Mouse (Mus musculus) G1E-ER4 (cell line): ENCODE data around the gene Cops7a. TPM values are rescaled to one million over a fixed set of nuclear protein-coding genes. Genes with fewer than 3 reads are reported as not detected.

Experiments
- GATA1 ChIP-seq: IDR thresholded peaks from one replicate; pipeline ENCODE4 v1.8.0; 2012; ENCODE audit warnings: low read length, inconsistent platforms
- polyA plus RNA-seq: library from polyadenylated mRNA; stranded (reverse); fragments of >175 nt; gene quantifications from 2 replicates; pipeline ENCODE4 v1.2.3, GENCODE M21; 2012

Gene Cops7a
- polyA plus RNA-seq, 1 experiment, result 93.0 TPM

DNA sequence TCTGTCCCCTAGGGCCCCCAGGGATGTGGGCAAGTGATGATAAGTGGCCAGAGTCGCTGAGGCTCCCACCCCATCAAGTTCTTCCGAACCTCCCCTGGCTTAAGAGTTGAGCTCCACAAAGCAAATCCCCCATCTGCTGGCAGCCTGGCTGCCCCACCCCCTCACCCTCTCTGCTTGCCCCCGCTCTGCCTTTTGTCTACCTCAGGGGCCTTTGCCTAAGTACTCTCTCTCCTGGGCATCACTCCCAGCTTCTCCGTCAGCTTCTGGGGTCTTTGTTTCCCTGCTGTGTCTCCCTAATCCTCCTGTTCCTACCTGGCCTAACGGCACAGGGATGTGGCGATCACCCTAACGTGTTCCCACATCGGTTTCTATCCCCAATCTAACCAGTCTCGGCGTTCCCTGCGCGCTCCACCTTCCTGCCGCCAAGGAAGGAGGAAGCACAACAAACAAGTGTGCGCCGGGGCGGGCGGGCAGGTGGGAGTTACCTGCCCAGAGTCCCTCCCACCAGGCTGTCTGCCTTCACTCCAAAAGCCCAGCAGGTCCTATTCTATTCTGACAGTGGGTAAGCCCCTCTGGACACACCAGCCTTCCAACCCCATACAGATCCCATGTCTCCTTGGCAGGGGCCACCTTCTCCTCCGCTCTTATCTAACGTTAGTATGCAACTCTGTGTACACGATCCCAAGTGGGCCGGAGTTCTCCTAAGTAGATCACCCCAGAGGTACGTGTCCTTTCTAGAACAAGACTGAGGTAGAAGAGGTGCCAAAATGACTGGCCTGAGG, 50.0 kb downstream of the Cops7a start:
- no peak for TF ChIP-seq GATA1

DNA sequence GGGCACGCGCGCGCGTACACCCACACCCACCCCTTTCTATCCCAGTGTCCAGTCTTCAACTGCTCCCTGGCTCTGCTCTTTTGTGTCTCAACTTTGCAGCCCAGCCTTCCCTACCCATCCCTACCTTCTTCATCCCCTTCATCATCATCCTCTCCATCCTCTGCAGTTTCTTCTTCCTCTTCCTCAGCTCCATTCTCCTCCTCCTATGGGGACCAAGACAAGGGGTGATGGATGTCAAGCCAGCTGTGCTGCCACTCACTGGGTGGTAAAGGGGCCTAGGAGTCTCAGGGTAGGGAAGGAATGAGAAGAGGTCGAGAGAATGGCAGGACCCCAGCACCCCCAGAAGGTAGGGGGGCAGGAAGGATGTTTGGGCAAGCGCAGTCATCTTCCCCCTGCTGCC, 50.8 kb downstream of the Cops7a start:
- TF ChIP-seq GATA1, result no peak

- no peak for TF ChIP-seq GATA1
Observed at GRCm38 (mm10) chr6:124913721-124914285, 51.5 kb downstream of the Cops7a start.

DNA sequence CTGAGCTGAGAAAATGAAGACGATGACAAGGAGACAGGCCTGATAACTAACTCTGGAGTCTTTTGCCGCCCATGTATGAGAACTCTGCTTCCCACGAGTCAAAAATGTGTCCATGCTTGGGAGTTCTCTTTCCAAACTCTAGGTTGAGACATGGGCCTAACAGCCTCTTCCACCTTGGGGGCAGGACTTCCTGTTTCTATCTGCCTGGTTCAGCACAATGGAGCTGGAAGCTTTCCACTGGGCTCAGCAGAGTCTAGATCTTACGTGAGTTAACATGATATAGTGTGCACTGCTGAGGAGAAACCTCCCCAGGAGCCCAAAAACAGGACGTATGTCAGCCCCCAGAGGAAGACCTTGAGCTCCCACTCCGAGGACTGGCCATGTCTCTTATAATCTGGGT, 52.1 kb downstream of the Cops7a start:
- no peak for TF ChIP-seq GATA1

- no peak for TF ChIP-seq GATA1
Observed at GRCm38 (mm10) chr6:124911533-124912218, 53.7 kb downstream of the Cops7a start, which contains the start of gene Lag3. Gene Lag3, minus strand, starts transcription at chr6:124911705.

- TF ChIP-seq GATA1, result no peak
Observed at GRCm38 (mm10) chr6:124910032-124910431, 55.3 kb downstream of the Cops7a start.

Other genes starting within 250 kb of the Cops7a start
- 25.0 and 55.5 TPM in 2 replicates for gene Ptpn6, start 226.8 kb downstream of the Cops7a start, polyA plus RNA-seq
- 18.3 and 24.3 TPM in 2 replicates for gene Grcc10, start 224.2 kb downstream of the Cops7a start, polyA plus RNA-seq
- gene Gm45234, start 209.5 kb downstream of the Cops7a start, polyA plus RNA-seq, result 1.7 and 2.3 TPM in 2 replicates
- gene Atn1, start 209.0 kb downstream of the Cops7a start, polyA plus RNA-seq, result 58.0 and 62.7 TPM in 2 replicates
- gene Eno2, start 195.9 kb downstream of the Cops7a start, polyA plus RNA-seq, result not detected in 2 replicates
- not detected in 2 replicates for gene Lrrc23, start 185.8 kb downstream of the Cops7a start, polyA plus RNA-seq
- 10.8 and 11.7 TPM in 2 replicates for gene Spsb2, start 156.9 kb downstream of the Cops7a start, polyA plus RNA-seq
- 388 and 516 TPM in 2 replicates for gene Tpi1, start 151.2 kb downstream of the Cops7a start, polyA plus RNA-seq
- gene Usp5, start 136.1 kb downstream of the Cops7a start, polyA plus RNA-seq, result 54.8 and 73.3 TPM in 2 replicates
- gene Cdca3, start 136.0 kb downstream of the Cops7a start, polyA plus RNA-seq, result 64.7 and 82.9 TPM in 2 replicates
- not detected in 2 replicates for gene Gnb3, start 125.3 kb downstream of the Cops7a start, polyA plus RNA-seq
- gene P3h3, start 107.8 kb downstream of the Cops7a start, polyA plus RNA-seq, result not detected in 2 replicates
- gene Gpr162, start 101.6 kb downstream of the Cops7a start, polyA plus RNA-seq, result not detected in 2 replicates
- not detected in 2 replicates for gene Cd4, start 77.3 kb downstream of the Cops7a start, polyA plus RNA-seq
- not detected in 2 replicates for gene Lag3, start 53.8 kb downstream of the Cops7a start, polyA plus RNA-seq
- gene Ptms, start 45.4 kb downstream of the Cops7a start, polyA plus RNA-seq, result 116 and 155 TPM in 2 replicates
- 344 and 363 TPM in 2 replicates for gene Mlf2, start 34.2 kb downstream of the Cops7a start, polyA plus RNA-seq
- not detected in 2 replicates for gene Pianp, start 31.2 kb upstream of the Cops7a start, polyA plus RNA-seq
- gene Zfp384, start 43.6 kb upstream of the Cops7a start, polyA plus RNA-seq, result 59.3 and 76.3 TPM in 2 replicates
- 15.9 and 16.1 TPM in 2 replicates for gene Ing4, start 74.2 kb upstream of the Cops7a start, polyA plus RNA-seq
- 3.0 and 4.4 TPM in 2 replicates for gene Acrbp, start 84.2 kb upstream of the Cops7a start, polyA plus RNA-seq
- gene Lpar5, start 102.4 kb upstream of the Cops7a start, polyA plus RNA-seq, result 0.81 and 1.7 TPM in 2 replicates
- 194 and 228 TPM in 2 replicates for gene Chd4, start 130.4 kb upstream of the Cops7a start, polyA plus RNA-seq
- gene Nop2, start 166.4 kb upstream of the Cops7a start, polyA plus RNA-seq, result 49.3 and 104 TPM in 2 replicates
- 23.6 and 29.7 TPM in 2 replicates for gene Iffo1, start 179.7 kb upstream of the Cops7a start, polyA plus RNA-seq
- 12,939 and 20,956 TPM in 2 replicates for gene Gapdh, start 200.9 kb upstream of the Cops7a start, polyA plus RNA-seq
- gene Ncapd2, start 226.2 kb upstream of the Cops7a start, polyA plus RNA-seq, result 265 and 289 TPM in 2 replicates
- 176 and 228 TPM in 2 replicates for gene Mrpl51, start 226.3 kb upstream of the Cops7a start, polyA plus RNA-seq